Mouse (Mus musculus) G1E (cell line): ENCODE measurements around the gene Bcl2l1. TPM values are rescaled to one million over a fixed set of nuclear protein-coding genes. Genes with fewer than 3 reads are reported as not detected.

Experiments used
- ATAC-seq: 2 replicates; pipeline ENCODE4 v1.8.0; 2016; ENCODE audit warnings: mild to moderate bottlenecking; ENCODE audit not compliant: insufficient number of reproducible peaks, poor library complexity, low FRiP score, severe bottlenecking; ENCODE audit errors: extremely low read depth
- DNase-seq: peaks from one replicate; pipeline ENCODE4 v3.0.0; 2012; ENCODE audit warnings: low spot score
- H3K27me3 ChIP-seq: 2 replicates; pipeline ENCODE4 v1.6.1; 2012; ENCODE audit warnings: mild to moderate bottlenecking, low read length, inconsistent platforms; ENCODE audit not compliant: insufficient read depth
- H3K36me3 ChIP-seq: replicated peaks from 2 replicates; pipeline ENCODE3; 2012; ENCODE audit warnings: mild to moderate bottlenecking, inconsistent platforms
- H3K4me1 ChIP-seq: 2 replicates; pipeline ENCODE4 v1.6.1; 2012; ENCODE audit warnings: low read depth, low read length, inconsistent platforms, mixed read lengths; ENCODE audit not compliant: insufficient read depth
- H3K4me3 ChIP-seq: 2 replicates; pipeline ENCODE4 v1.5.1; 2012; ENCODE audit warnings: low read depth, mild to moderate bottlenecking, inconsistent platforms, low read length, moderate library complexity, mixed read lengths
- H3K9me3 ChIP-seq: replicated peaks from 2 replicates; pipeline ENCODE4 v1.6.1; 2012; ENCODE audit warnings: inconsistent platforms
- CTCF ChIP-seq: IDR thresholded peaks from 2 replicates; pipeline ENCODE4 v1.5.1; 2012; ENCODE audit warnings: low read depth, low read length, inconsistent platforms, mixed read lengths
- GATA1 ChIP-seq: IDR thresholded peaks from 2 replicates; pipeline ENCODE4 v1.6.1; 2012; ENCODE audit warnings: borderline replicate concordance, low read length, inconsistent platforms, mixed read lengths
- GATA2 ChIP-seq: IDR thresholded peaks from 2 replicates; pipeline ENCODE4 v1.6.1; 2012; ENCODE audit warnings: low read depth, low read length, inconsistent platforms, borderline replicate concordance
- POLR2AphosphoS5 ChIP-seq: IDR thresholded peaks from 2 replicates; pipeline ENCODE4 v1.6.1; 2012; ENCODE audit warnings: low read depth, low read length, inconsistent platforms; ENCODE audit not compliant: insufficient replicate concordance
- TAL1 ChIP-seq: conservative IDR thresholded peaks from 2 replicates; pipeline ENCODE4 v1.6.1; 2012; ENCODE audit warnings: low read depth, low read length, inconsistent platforms, mixed read lengths
- polyA plus RNA-seq: library from polyadenylated mRNA; stranded (reverse); fragments of >175 nt; gene quantifications from 2 replicates; pipeline ENCODE4 v1.2.3, GENCODE M21; 2012
- total RNA-seq, 2 experiments: library from RNA; stranded (forward) in 1 of 2; stranded (reverse) in 1 of 2; fragments of 200-1000 nt in 1 of 2; fragments of >200 nt in 1 of 2; fragmentation: Nextera tagmentation in 1 of 2; gene quantifications; 2 replicates each; pipeline ENCODE4 v1.2.3; 2014 to 2017

The Bcl2l1 gene
- total and polyA plus RNA-seq, 3 experiments = 31.6 to 82.7 (median 79.6) TPM

GRCm38 (mm10) chr2:152765045-152765674 is 66.4 kb downstream of the Bcl2l1 start:
- Histone ChIP-seq H3K4me3 (no peak overlapping the region), H3K27me3 (peaks cover 24% of the 10 kb centered on the region; the same call in 1 of the 2 replicates), H3K4me1 (peaks cover 62% of the 10 kb centered on the region), H3K36me3 (no peaks in the 10 kb centered on the region), H3K9me3 (no peaks in the 10 kb centered on the region)
- TF ChIP-seq CTCF = no peak
- no peak for TF ChIP-seq GATA1
- no peak for TF ChIP-seq POLR2AphosphoS5
- TF ChIP-seq TAL1 = no peak
- TF ChIP-seq GATA2 = no peak
- DNase-seq = no peak
- no peak for ATAC-seq

GRCm38 (mm10) chr2:152764172-152765044 is 67.1 kb downstream of the Bcl2l1 start:
- no peak for TF ChIP-seq GATA1
- Histone ChIP-seq H3K4me1 (peaks cover 59% of the 10 kb centered on the region), H3K27me3 (peaks cover 31% of the 10 kb centered on the region), H3K36me3 (no peaks in the 10 kb centered on the region), H3K4me3 (no peak overlapping the region), H3K9me3 (no peaks in the 10 kb centered on the region)
- DNase-seq = no peak
- ATAC-seq = no peak

GRCm38 (mm10) chr2:152763310-152763709 is 68.2 kb downstream of the Bcl2l1 start:
- Histone ChIP-seq H3K4me3 (no peak overlapping the region), H3K4me1 (peaks cover 54% of the 10 kb centered on the region), H3K27me3 (peaks cover 37% of the 10 kb centered on the region), H3K36me3 (no peaks in the 10 kb centered on the region), H3K9me3 (no peaks in the 10 kb centered on the region)
- DNase-seq = no peak
- no peak for ATAC-seq
- no peak for TF ChIP-seq GATA2
- TF ChIP-seq GATA1 = no peak
- TF ChIP-seq TAL1 = no peak

- no peak for DNase-seq
- no peaks in the 10 kb centered on the region for H3K9me3 ChIP-seq
- peaks cover 65% of the 10 kb centered on the region for H3K27me3 ChIP-seq
- H3K4me1 ChIP-seq = peaks cover 32% of the 10 kb centered on the region
- H3K36me3 ChIP-seq = no peaks in the 10 kb centered on the region
- no peak overlapping the region for H3K4me3 ChIP-seq
- no peak for ATAC-seq
- TF ChIP-seq POLR2AphosphoS5 = no peak
Measured at GRCm38 (mm10) chr2:152758351-152758750, 73.2 kb downstream of the Bcl2l1 start.

- no peak overlapping the region for H3K4me3 ChIP-seq
- H3K27me3 ChIP-seq = peaks cover 65% of the 10 kb centered on the region
- peaks cover 30% of the 10 kb centered on the region for H3K4me1 ChIP-seq
- no peak for DNase-seq
- ATAC-seq = no peak
- no peaks in the 10 kb centered on the region for H3K9me3 ChIP-seq
- no peak for TF ChIP-seq CTCF
- no peak for TF ChIP-seq GATA1
- TF ChIP-seq GATA2 = no peak
- TF ChIP-seq POLR2AphosphoS5 = no peak
- TF ChIP-seq TAL1 = no peak
- H3K36me3 ChIP-seq = no peaks in the 10 kb centered on the region
Measured at GRCm38 (mm10) chr2:152757478-152757877, 74.0 kb downstream of the Bcl2l1 start.

GRCm38 (mm10) chr2:152756474-152757393 is 74.8 kb downstream of the Bcl2l1 start:
- Histone ChIP-seq H3K9me3 (no peaks in the 10 kb centered on the region), H3K27me3 (peaks cover 67% of the 10 kb centered on the region), H3K4me3 (no peak overlapping the region), H3K4me1 (peaks cover 32% of the 10 kb centered on the region), H3K36me3 (no peaks in the 10 kb centered on the region)
- TF ChIP-seq CTCF (no peak), POLR2AphosphoS5 (no peak), GATA1 (no peak), GATA2 (no peak), TAL1 (no peak)
- DNase-seq (no peak), ATAC-seq (no peak)
